Mouse (Mus musculus) myocyte (in vitro differentiated cells): ENCODE measurements at regions not wholly inside any gene's neighbourhood (a gene's known extent, or its start where the extent isn't known, plus 50 kb on each side); places are given as distances from the start of the nearest gene placed in this dataset.

ENCODE experiments used
- E2F4 ChIP-seq: IDR thresholded peaks from one replicate; pipeline ENCODE4 v1.6.1; 2011; ENCODE audit warnings: mild to moderate bottlenecking, control low read depth, moderate library complexity; ENCODE audit not compliant: insufficient read depth
- MAX ChIP-seq: IDR thresholded peaks from one replicate; pipeline ENCODE4 v1.6.1; 2011; ENCODE audit warnings: low read depth, mild to moderate bottlenecking, control low read depth
- MYOD1 ChIP-seq, 3 experiments: IDR thresholded peaks; one replicate each; pipeline ENCODE4 v1.6.1; 2011; ENCODE audit warnings: control low read depth in 2 of 3, low read depth in 2 of 3, mild to moderate bottlenecking in 2 of 3, moderate library complexity in 1 of 3; ENCODE audit not compliant: insufficient read length in 2 of 3, control insufficient read depth in 1 of 3
- POLR2A ChIP-seq: IDR thresholded peaks from one replicate; pipeline ENCODE4 v1.6.1; 2011; ENCODE audit warnings: low read depth, mild to moderate bottlenecking, control low read depth, moderate library complexity; ENCODE audit not compliant: insufficient read length
- SRF ChIP-seq: IDR thresholded peaks from one replicate; pipeline ENCODE4 v1.6.1; 2011; ENCODE audit warnings: low read depth; ENCODE audit not compliant: control insufficient read depth, insufficient read length

- no peak for TF ChIP-seq SRF
- TF ChIP-seq POLR2A: no peak
- TF ChIP-seq MYOD1 (IDR thresholded peaks at IDR 0.05; ENCODE audit: control insufficient read depth in 1 of 3, insufficient read length in 2 of 3, low read depth in 2 of 3): no peak
- no peak for TF ChIP-seq MAX
- TF ChIP-seq E2F4: no peak
These were observed 153.3 kb upstream of the Ccdc122 start for GRCm38 (mm10) chr14:76883231-76883651.
